Mouse (Mus musculus) ES-Bruce4 (cell line): ENCODE measurements around the gene Zfp385c.

Source experiments
- CTCF ChIP-seq: IDR thresholded peaks from one replicate; pipeline ENCODE4 v1.8.1; 2011; ENCODE audit warnings: low read depth, low read length
- EP300 ChIP-seq: IDR thresholded peaks from 2 replicates; pipeline ENCODE4 v1.6.1; 2011; ENCODE audit warnings: low read depth, low read length; ENCODE audit not compliant: insufficient read depth
- POLR2A ChIP-seq: IDR thresholded peaks from one replicate; pipeline ENCODE4 v1.8.1; 2011; ENCODE audit warnings: low read length; ENCODE audit not compliant: insufficient read depth

DNA sequence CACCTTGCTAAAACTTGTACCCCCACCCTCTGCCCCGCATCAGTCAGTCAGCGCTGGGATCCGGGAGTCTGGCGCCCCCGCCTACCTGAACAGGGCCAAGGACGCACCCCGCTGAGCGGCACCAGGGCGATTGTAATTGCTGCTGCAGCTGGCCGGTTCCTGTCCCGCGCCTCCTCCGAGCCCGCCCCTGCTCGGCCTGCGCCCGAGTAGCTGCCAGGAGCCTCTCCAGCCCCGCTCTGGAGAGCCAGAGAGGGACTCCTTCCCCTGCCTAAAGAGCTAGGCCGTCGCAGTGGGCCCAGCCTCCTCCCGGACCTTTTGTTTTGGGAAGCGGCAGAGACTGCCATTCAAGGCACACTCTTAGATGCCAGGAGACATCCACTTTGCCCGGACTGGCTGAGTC is 19.1 kb downstream of the Zfp385c start:
- TF ChIP-seq EP300 (no peak), POLR2A (no peak), CTCF (no peak)
